Mouse (Mus musculus): ENCODE measurements at regions not wholly inside any gene's neighbourhood (a gene's known extent, or its start where the extent isn't known, plus 50 kb on each side); places are given as distances from the start of the nearest gene placed in this dataset.

DNA sequence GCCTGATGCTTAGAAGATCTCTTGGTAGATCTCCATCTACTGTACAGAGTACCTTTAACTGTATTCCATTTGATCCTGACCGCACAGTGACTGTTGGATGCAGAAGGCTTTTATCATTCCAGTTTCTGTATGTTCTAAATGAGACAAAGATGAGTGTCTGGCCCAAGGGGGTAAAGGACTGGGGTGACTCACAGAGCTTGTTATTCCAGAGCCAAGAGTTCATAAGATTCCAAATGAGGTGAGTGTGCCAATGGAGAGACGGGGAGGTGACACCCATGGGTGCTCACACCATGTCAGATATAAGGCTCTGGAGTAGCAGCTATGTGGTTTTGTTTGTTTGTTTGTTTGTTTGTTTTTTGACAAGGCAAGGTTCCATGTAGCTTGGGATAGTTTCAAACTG, 54.8 kb upstream of the Lclat1 start:
- no peak for DNase-seq

DNA sequence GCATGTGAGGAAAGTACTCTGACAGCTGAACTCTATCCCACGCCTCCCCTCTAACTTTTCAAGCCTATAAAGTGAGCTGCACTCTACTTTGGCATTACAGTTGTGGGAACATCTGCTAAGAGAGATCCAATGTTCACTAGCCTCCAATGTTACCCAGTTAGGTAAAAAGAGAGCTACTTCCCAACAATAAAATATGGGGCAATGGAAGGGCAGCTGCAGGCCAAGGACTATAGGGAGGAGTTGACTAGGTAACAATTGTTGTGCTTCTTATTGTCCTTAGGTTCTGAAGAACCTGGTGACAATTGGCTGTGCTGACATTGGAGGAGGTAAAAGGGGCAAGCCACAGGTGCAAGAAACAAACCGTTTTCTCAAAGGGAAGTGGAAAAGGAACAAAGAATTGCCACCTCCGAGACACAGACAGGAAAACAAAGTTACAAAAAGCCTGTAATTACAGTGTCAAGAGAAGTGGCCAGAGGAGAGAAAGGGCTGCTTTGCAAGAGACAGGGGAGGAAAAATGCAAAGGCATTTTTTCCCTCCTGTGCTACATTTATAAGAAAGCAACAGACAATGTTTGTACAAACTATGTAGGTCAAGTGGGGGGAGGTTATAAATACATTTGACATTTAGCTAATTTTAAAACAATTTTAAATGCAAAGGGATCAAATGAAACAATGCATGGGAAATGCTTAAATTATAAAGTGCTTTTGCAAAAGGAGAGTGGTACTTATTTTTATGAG, 54.1 kb upstream of the Lclat1 start:
- DNase-seq, result no peak

DNA sequence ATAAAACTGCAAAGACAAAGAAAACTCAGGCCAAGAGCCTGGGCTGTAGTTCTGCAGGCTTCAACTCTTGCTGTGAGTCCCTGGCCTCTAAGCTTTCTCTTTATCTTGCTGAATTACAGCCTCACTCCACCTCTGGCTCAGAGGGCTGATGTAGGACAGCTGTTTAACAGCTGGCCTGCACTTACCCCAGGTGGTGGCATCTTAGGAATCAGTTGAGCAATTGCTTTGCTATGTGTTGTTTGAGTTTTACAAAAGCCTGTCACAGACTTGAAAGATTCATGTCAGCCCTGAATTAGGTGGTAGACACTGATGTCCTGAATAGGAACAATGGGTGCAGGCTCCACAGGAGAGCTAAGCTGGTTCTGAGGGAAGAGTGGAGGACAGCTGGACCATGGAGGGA, 53.6 kb upstream of the Lclat1 start:
- DNase-seq, result no peak

DNA sequence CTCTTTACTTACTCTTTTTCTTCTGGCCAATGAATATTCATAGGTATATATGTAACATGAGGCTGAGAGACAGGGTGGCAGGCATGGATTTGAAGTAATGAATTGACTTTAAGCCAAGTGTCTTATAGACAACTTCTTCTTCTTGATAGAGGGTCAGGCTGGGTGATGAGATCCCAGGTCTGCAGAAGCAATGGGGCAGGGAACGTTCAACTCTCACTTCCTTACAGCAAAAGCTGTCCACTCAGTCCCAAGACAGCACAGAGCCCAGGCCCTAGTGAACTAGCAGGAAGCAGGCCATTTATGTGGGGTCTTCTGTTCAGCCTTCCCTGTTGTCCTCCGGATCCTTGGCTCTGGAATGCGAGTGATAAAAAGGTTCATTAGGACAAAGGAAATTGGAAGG, 52.6 kb upstream of the Lclat1 start:
- DNase-seq, result no peak

DNA sequence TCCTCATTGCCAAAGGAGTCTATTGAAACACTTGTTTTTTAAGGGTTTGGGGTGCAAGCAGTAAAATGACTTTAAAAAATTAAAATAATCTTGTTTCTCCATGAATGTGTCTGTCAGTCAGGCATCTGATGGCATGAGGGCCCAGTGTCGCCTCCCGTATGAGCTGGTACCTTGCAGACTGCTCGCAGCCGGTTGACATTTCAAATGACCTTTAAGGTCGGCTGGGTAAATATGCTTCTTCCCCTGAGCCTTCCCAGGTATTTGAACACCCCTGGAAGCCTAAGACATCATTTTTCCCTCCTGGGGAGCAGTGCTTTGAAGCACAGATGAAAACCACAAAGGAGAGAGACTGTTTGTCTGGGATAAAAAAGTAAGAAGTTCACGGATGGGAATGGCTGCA, 52.2 kb upstream of the Lclat1 start:
- DNase-seq, result no peak

DNA sequence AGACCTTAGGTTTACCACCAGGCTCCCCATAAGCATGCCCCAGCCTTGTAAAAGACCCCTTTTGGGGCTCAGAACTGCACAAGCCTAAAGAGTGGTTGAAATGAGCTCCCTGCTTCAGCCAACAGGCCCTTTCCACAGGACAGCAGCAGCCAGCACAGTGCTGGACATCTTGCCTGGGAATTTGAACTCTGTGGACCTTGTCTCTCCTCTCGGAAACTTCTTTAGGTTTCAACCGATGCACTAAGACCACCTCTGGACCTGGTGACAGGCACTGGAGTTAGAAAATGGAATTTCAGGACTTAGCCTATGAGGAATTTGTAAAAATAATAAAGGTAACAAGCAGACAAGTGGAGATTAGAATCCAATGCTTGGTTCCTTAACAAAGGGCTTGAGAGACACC, 51.2 kb upstream of the Lclat1 start:
- no peak for DNase-seq

Measured in kidney, postnatal 25 days (tissue).